ENCODE assay signal across 8 mouse cellular contexts in genomic region chr3:84304339-84305009, GRCm38 (mm10). TPM values are rescaled to one million over a fixed set of nuclear protein-coding genes. Genes with fewer than 3 reads are reported as not detected.
A peak's percentile ranks its signal among the peaks of the same experiment; 100 is the strongest.
DNase-seq lines count a peak whose midpoint lies in the region; ATAC-seq lines count a peak whose summit lies in the region.

No protein-coding gene starts in this region.

- H3K27ac ChIP-seq in intestine, embryonic 16.5 days (ENCODE audit: low read length) = no peak overlapping the region

- H3K4me2 ChIP-seq in intestine, embryonic 16.5 days (ENCODE audit: low read depth, low read length) = peak overlapping the region; percentile 92

- H3K27me3 ChIP-seq in intestine, embryonic 16.5 days (replicated peaks; ENCODE audit: control insufficient read depth, insufficient read depth, low read length) = peaks cover 14% of the 10 kb centered on the region; the same call in 1 of the 2 replicates

- H3K4me1 ChIP-seq in intestine, embryonic 16.5 days (ENCODE audit: control insufficient read depth, insufficient read depth, low read length) = peaks cover 17% of the 10 kb centered on the region

- intact Hi-C loops in left cerebral cortex, postnatal 14 days (cut with DNase I) = loop anchor here (2.0 to 5.0 kb wide), 3 partner anchors 46 to 130 kb away; partner anchors contain the start of gene Gm6525

- no peaks in the 10 kb centered on the region for H3K9me3 ChIP-seq in intestine, embryonic 16.5 days (ENCODE audit: control insufficient read depth, low read length)

- peak overlapping the region; percentile 63 for H3K9ac ChIP-seq in intestine, embryonic 16.5 days (ENCODE audit: low read depth, low read length)

- peak; percentile 66 for DNase-seq in adrenal gland, postnatal 14 days
- DNase-seq in cerebellum, postnatal 14 days = peak; percentile 63 to 64
- DNase-seq in frontal cortex, postnatal 14 days (ENCODE audit: low spot score in 2 of 2) = peak; percentile 55 to 71
- DNase-seq in left cerebral cortex, postnatal 14 days (ENCODE audit: low spot score in 2 of 2) = peak; percentile 67 to 74
- peak; percentile 65 to 78 for DNase-seq in lung, postnatal 4 days
- DNase-seq in right cerebral cortex, postnatal 4 days = peak; percentile 68

- no peaks in the 10 kb centered on the region for H3K36me3 ChIP-seq in intestine, embryonic 16.5 days (ENCODE audit: control insufficient read depth, insufficient read depth, low read length)

- WGBS in intestine, embryonic 16.5 days = under 1% methylated on average over 32 of the region's 32 CpGs

- peak overlapping the region; percentile 47 for H3K4me3 ChIP-seq in intestine, embryonic 16.5 days (ENCODE audit: low read length)

- peak; percentile 64 for ATAC-seq in intestine, embryonic 16.5 days
- ATAC-seq in monocyte, adult 5-6 weeks (replicated peaks; ENCODE audit: insufficient number of reproducible peaks, low FRiP score, low TSS enrichment, poor library complexity, severe bottlenecking) = no peak

RNA-seq across cellular contexts. Expression of gene Trim2, which starts 2.2 kb away (rescaled TPM):
- total RNA-seq in adrenal gland, postnatal 14 days (2021) = 53.5 and 56.7 TPM in 2 replicates
- 57.0 and 57.5 TPM in 2 replicates for polyA plus RNA-seq in intestine, embryonic 16.5 days (2015; fragmentation: Nextera tagmentation; extraction: Ambion mirVana)
- 100 to 1,000 TPM; 190 to 200 TPM for total RNA-seq in left cerebral cortex, postnatal 14 days (2021)
- total RNA-seq in monocyte, adult 5-6 weeks (2017) = 0.39 TPM in 1 of 3 replicates, not detected in the others

Comparison
In these comparisons a context has a peak if more than half of its experiments do, and no peak if none do; other contexts are left out.
1. RNA of gene Trim2, which starts 2.2 kb away (total RNA-seq): 190 to 200 TPM in left cerebral cortex, postnatal 14 days and 53.5 to 56.7 TPM in adrenal gland, postnatal 14 days; 0.39 TPM in monocyte, adult 5-6 weeks; every median in the first group is over 10 times any median in the second.
2. Peak in every context shown above with its lines, with median percentiles within 50 percentile points of each other: DNase-seq.